Mouse (Mus musculus) heart, postnatal 25 days (tissue): ENCODE data around the gene Rspo3. TPM values are rescaled to one million over a fixed set of nuclear protein-coding genes. Genes with fewer than 3 reads are reported as not detected.
A peak's percentile ranks its signal among the peaks of the same experiment; 100 is the strongest.

Experiments used
- DNase-seq: peaks from one replicate; pipeline ENCODE4 v3.0.0; 2022; ENCODE audit warnings: low spot score
- intact Hi-C: fragments of 180-260 bp; cut with DNase I; formaldehyde crosslinking; loops from one replicate; pipeline ENCODE4 v1.15.1; 2025
- total RNA-seq, 2 experiments: library from RNA; stranded (reverse); gene quantifications; 2 replicates each; pipeline ENCODE4 v1.2.3; 2021

The Rspo3 gene
- total RNA-seq = under 1 TPM; 0.08 to 0.17 TPM

DNA sequence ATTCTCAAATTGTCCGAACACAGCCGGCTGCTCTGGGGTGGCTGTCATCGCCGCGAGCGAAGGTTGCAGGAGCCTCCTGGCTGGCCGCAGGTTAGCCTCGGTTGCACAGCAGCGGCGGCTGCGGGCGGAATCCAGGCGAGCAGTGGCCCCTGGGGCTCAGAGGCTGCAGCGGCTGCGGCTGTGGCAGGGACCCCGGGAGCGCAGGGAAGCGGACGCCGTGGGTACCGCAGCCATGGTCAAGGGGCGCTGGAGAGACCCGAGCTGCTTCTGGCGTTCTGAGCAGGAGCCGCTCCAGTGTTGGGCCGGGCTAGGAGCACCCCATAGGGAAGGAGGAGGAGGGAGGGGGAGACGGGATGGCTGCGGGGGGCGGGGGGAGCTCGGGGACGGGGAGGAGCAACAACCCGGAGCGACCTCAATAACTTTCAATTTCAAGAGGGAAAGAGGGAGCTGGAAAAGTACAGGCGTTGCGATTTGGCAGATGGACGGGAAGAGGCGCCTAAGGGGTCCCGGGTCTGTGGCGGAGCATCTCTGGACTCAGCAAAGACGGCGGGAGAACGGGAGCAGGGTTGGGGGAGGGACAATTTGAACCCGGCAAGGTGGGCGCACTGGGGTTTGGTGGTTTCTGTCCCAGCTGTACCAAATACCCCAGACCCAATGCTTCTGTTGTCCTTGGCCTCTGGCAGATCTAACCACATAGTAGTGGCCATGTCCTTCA, at the start of gene Rspo3:
TSS of gene Rspo3 (minus strand) at position 322 of the 715 bp plus-strand sequence.
- intact Hi-C loops = no loop called here
- no peak for DNase-seq

GRCm38 (mm10) chr10:29581940-29582339, 46.3 kb upstream of the Rspo3 start:
- no peak for DNase-seq
- intact Hi-C loops = no loop called here

- DNase-seq = no peak
- intact Hi-C loops = no loop called here
These were observed 45.8 kb upstream of the Rspo3 start for GRCm38 (mm10) chr10:29581476-29581875.

- intact Hi-C loops = no loop called here
- no peak for DNase-seq
These were observed 20.3 kb upstream of the Rspo3 start for GRCm38 (mm10) chr10:29555983-29556382.

GRCm38 (mm10) chr10:29554365-29554764, 18.7 kb upstream of the Rspo3 start:
- DNase-seq = no peak
- intact Hi-C loops = no loop called here

- intact Hi-C loops = no loop called here
- DNase-seq = no peak
These were observed 7.3 kb upstream of the Rspo3 start for GRCm38 (mm10) chr10:29542982-29543381.

GRCm38 (mm10) chr10:29539516-29539915, 3.8 kb upstream of the Rspo3 start:
- intact Hi-C loops = no loop called here

DNA sequence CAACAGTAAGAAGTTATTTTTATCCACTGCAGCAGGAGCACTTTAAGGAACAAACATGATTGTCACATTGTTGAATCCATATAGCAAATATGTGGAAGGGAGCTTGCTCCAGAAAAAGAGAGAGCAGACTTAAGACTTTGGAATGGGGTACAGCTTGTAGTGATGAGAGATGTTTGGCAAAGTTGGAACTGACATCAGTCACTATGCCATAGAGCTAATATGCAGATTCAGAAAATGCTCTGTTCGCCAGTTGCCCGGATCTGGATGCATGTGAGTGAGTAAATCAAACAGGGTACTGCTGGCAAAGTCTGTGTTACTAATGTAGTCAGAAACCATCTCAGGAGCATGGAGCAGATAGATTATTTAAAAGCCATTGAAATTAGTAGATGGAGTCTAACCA, 3.1 kb upstream of the Rspo3 start:
- no peak for DNase-seq
- intact Hi-C loops = no loop called here

More at GRCm38 (mm10) chr10:29539516-29539915, 3.8 kb upstream of the Rspo3 start:
- DNase-seq = no peak

GRCm38 (mm10) chr10:29534830-29535227, 838 bp downstream of the Rspo3 start:
- intact Hi-C loops = loop anchor here (5.0 kb wide), 2 partner anchors 267 to 882 kb away; no protein-coding TSS in a partner anchor
- DNase-seq = no peak

DNA sequence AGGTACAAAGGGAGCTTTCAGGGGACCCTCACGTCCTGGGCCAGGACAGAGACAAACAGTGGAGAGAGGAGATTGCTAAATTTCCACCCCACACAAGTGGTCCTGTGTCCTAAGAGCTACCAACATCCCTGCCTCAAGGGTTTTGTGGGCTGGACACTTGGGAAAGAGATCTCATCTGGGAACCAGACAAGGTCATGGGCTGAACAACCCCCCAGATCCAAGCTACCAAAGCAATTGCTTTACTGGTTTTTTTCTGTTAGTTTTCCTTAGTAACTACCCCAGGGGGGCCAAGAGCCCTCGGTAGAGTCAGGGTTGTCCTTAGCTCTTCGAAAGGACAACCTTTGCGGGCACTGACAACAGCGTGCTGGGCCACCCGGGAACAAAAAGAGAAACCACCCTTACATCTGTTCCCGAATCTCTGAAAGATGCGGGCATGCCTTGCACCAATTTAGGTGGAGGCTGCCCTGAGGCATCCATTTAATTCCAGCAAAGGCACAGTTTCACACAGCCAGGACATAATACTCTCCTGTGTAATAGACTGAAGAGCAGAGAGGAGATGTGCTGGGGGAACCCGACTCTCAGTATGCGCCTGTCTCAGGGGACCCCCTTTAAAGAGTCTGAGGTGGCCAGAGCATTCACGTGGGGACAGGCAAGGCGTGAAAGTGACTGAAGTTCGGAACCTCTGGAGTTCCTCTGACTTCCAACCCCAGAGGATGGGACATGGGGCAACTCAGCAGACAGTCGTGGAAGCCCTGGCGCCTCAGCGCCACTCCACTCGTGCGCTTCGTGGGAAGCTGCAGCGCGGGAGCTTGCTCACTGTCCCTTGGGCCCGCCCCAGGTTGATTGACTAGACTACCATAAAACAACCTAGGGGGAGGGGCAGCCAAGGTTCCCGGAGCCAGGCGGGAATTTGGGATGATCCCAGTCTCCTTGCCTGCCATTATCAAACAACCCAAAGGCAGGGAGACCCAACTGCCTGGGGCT, 1.5 kb downstream of the Rspo3 start:
- DNase-seq = no peak
- intact Hi-C loops = loop anchor here (5.0 kb wide), 2 partner anchors 268 to 883 kb away; no protein-coding TSS in a partner anchor

- intact Hi-C loops = loop anchor here (5.0 kb wide), 2 partner anchors 269 to 884 kb away; no protein-coding TSS in a partner anchor
- DNase-seq = peak; percentile 23
These were observed 2.6 kb downstream of the Rspo3 start for GRCm38 (mm10) chr10:29532821-29533715.

DNA sequence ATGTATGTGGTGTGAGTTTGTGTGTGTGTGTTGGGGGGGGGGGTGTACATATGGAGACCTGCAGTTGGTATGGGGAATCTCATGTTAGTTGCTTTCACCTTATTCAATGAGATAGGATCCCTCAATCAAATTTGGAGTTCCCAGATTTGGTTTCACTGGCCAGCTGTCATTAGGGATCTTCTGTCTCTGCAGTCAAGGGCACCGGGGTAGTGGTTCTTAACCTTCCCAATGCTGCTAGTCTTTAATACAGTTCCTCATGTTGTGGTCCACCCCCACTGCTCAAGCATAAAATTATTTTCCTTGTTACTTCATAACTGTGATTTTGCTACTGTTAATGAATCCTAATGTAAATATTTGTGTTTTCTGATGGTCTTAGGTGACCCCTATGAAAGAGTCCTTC, 22.1 kb downstream of the Rspo3 start:
- intact Hi-C loops = no loop called here
- no peak for DNase-seq

DNA sequence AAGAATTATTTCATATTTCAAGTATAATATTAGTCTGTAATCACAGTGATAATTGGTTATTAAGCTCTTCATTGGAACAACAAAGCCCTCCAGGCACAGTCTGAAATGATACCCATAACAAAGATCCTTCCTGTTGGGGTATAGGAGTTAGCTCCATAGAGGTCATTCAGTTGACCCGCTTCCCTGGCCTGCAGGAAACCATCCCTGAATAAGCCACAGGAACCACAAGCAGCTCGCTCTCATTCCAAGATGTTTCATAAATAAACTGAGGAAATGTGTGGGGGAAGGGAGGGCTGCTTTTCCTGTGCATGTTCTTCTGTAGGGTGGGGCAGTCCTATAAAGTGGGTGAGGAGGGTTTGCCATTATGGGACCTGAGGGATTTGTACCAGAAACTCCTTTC, 27.5 kb downstream of the Rspo3 start:
- no peak for DNase-seq
- intact Hi-C loops = no loop called here

GRCm38 (mm10) chr10:29497205-29497822, 38.4 kb downstream of the Rspo3 start:
- intact Hi-C loops = no loop called here
- no peak for DNase-seq

DNA sequence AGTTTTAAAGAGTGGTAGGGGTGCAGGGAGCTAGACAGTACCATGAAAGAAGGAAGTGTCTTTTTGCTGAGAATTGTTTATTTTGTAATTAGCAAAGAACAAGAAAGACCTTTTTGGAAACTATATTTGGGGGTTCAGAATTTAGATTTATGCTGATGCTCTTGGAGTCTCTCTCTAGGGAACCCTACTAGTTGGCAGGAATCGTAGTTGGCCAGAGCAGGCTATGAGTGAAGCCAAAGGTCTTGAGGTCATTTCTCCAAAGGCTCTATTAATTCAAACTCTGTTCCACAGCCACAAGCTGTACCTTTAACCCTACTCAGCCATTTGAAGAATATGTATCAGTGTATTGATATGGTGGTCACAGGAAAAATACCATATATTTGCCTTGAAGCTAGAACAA, 41.7 kb downstream of the Rspo3 start:
- intact Hi-C loops = no loop called here
- DNase-seq = no peak

DNA sequence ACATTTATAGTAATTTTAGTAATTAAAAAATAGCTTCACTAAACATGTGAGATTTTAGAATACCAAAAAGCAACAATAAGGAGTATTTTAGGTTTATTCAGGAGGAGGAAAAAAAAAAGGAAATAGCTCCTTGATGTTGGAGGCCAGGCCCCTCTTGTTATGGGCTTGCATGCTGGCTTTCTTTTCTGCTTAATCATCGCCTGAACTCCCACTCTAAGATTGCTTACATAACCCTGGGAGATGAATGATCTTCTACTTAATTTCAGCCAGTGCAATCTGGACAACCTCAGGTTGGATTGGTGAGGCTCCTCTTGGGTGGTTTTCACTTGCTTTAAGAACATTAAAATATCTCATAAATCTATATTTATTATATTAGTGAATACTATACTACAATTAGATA, 54.7 kb downstream of the Rspo3 start:
- intact Hi-C loops = no loop called here

GRCm38 (mm10) chr10:29479401-29479800, 56.3 kb downstream of the Rspo3 start:
- intact Hi-C loops = no loop called here
- no peak for DNase-seq

More for the DNA sequence above, 54.7 kb downstream of the Rspo3 start:
- DNase-seq = no peak

GRCm38 (mm10) chr10:29470454-29470853, 65.2 kb downstream of the Rspo3 start:
- intact Hi-C loops = no loop called here
- DNase-seq = no peak

DNA sequence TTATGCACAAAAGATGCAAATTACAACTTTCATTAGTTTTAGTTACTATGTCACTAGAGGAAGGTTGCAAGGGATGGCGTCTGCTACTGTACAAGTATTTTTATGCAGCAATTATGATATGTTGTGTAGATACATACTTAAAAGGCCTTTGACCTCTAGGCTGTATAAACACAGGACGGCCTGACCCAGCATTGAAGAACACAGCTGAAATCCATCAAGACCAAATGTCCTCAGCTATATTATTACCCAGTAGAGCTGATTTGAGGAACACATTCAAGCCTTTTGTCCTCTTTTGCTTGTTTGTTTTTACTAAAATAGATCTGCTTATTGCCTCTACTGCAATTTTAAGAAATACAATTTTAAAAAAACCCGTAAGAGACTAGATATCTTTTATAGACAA, 75.6 kb downstream of the Rspo3 start:
- DNase-seq = no peak
- intact Hi-C loops = no loop called here
